Mouse (Mus musculus) erythroblast, adult 5-6 weeks (primary cell): ENCODE data around the gene Anapc16. TPM values are rescaled to one million over a fixed set of nuclear protein-coding genes. Genes with fewer than 3 reads are reported as not detected.

Experiments used
- ATAC-seq: replicated peaks from 2 replicates; pipeline ENCODE4 v1.8.0; 2016; ENCODE audit warnings: moderate number of reproducible peaks, mild to moderate bottlenecking, moderate TSS enrichment, inconsistent platforms; ENCODE audit not compliant: poor library complexity, low FRiP score, severe bottlenecking
- total RNA-seq, 2 experiments: library from RNA; stranded (forward) in 1 of 2; stranded (reverse) in 1 of 2; fragments of 150-400 nt in 1 of 2; fragments of 200-764, 138-1000 nt in 1 of 2; gene quantifications; 2 replicates each; pipeline versions ENCODE4 v1.2.3 to v1.2.4; 2015 to 2017; ENCODE audit warnings: low replicate concordance in 2 of 2

The Anapc16 gene
- 16.3 and 21.3 TPM in 2 replicates for total RNA-seq (2015; ENCODE audit: low replicate concordance)
- total RNA-seq (2017; ENCODE audit: low replicate concordance): 23.4 and 27.5 TPM in 2 replicates

DNA sequence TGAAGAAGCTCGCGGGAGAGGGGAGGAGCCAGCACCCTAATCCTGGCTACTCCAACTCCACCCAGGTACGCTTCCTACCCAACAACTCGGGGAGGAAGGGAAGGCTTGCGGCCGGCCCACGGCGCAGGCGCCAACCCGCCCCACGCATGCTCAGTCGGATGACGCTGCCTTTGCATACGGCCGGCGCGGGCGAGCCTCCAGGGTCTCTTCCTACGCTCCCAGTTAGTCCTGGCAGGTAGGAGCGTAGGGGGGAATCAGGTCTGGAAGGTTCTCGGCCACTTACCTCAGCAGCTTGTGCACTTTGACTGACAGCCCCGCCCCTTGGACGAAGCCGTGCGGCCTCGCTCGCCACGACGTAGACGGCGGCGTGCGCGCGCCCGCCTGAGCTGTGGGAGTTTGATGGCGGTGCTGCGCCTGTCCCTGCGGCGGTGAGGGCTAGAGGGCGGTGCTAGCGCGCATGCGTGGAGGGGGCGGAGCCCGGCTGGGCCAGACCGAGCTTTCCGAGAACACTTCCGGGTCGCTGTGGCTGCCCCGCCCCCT lies at the start of gene Anapc16, which contains the start of gene Ascc1:
Anapc16 (minus strand) TSS at position 463 of the 540 bp plus-strand sequence.
Ascc1 (plus strand) TSS at position 133 of the 540 bp plus-strand sequence.
- ATAC-seq: peak; percentile 92

DNA sequence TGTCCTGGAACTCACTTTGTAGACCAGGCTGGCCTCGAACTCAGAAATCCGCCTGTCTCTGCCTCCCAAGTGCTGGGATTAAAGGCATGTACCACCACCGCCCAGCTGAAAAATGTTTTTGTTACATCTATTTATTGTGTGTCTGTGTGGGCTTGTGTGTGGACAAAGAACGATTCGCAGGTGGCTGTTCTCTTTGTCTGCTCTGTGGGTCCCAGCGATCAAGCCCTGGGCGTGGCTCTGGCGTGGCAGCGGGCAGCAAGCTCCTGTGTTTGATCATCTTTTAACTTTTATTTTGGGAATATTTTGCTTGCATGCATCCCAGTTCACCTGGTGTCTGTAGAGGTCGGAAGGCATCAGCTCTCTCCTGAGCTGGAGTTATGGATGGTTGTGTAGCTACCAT lies 47.6 kb upstream of the Anapc16 start:
- no peak for ATAC-seq

DNA sequence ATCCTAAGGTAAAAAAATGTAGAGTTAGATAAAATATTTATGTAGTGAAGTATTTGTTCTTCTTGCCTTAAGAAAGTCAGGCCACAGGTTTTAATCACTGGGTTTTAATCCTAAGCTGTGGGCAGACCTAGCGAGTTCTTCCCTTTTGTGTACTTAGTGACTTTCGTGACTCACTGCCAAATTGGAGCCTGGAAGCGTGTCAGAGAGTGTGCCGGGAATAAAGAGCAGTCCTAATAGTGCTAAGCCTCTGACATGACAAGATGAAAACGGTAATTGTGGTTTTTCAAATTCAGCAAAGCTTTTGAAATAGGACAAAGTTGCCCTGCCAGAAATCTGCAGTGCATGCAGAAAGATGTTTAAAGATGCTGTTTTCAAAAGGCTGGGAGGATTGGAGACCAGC lies 43.8 kb upstream of the Anapc16 start:
- ATAC-seq: no peak

DNA sequence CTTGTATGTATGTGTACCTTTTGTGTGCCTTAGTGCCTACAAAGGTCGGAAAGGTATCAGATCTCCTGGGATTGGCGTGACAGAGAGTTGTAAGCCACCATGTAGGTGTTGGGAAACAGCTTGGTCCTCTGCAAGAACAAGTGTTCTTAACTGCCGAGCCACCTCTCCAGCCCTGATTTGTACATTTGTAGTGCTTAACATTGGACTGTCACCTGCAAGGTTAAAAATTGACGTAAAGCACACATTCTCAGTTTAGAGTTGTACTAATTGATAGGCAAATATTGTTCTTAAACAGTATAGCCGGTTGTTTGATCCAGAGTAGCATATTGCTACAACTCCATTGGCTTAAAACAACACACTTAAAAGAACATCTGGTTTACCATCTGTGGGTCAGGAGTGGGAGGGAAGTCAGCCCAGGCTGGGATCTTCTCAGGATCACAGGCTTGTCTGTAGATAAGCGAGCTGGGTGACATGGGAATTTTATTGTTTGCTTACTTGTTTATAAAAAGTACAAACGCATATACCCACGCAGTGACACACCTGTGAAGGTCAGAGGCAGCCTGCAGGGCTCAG lies 39.5 kb upstream of the Anapc16 start:
- ATAC-seq: no peak

DNA sequence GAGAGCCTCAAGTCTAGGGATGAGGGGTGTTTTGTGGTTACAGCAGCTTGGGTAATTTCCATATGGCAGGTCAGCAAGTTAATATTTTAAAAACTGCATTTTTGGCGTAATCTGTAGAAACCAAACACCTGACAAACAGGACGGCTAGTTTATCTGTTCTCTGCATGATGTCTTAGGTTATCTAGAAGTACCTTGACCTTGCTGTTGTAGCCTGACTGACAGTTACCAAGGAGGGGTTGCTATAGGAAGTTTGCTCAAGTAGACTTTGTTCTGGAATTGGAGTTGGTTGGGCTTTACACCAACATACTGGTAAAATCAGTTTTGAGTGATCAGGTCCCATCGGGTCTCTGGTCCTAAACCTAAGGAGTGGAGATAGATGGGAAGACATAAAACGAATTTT lies 32.8 kb upstream of the Anapc16 start:
- ATAC-seq: peak; percentile 48; the same call in 1 of the 2 replicates

DNA sequence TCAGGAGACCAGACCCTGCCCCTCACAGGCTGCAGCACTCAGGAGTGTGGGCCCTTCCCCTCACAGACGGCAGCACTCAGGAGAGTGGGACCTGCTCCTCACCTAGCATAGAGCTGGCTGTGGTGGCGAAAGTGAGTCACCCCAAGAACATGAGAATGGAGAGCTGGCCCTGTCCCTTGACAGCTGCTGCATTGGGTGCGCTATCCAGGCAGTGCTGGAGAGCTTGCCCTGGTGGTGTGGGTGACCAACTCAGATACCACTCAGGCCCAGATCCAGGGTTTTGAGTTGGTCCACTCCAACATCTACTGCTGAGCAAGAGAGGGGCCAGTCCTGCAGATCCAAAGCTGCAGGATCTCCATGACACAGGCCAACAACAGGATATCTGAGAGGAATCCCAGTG lies 31.7 kb upstream of the Anapc16 start:
- no peak for ATAC-seq

DNA sequence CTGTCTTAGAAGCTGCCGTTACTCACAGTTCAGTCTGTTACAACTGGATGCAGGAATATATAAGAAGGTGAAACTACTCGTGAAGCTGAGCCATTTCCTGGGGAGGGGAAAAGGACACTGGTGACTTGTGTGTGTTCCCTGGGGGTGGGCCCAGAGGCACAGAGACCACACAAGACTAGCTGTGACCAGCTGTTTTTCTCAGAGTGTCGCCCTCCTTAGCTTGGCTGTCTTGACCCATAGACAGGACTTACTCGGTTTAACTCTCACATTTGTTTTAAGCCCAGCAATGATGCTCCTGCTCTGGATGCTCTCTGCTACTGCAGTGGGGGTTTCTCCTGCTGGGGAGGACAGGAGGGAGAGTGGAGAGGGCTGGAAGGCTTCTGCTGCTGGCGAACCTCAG lies 30.1 kb upstream of the Anapc16 start:
- ATAC-seq: no peak

DNA sequence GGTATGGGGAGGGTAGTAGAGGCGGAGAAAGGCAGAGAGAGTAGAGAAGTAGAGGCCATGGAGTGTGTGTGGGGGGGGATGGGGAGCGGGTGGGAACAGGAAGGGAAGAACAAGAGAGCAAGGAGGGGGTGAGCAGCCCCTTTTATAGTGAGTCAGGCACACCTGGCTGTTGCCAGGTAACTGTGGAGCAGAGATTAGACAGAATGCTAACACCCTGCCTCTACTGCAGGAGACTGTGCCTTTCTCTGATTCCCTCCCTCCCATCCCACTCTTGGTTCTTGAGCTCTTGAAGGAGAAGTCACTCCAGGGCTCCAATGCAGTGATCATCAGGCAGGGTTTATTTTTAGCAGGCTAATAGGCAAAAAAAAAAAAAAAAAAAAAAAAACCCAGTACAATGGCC lies 29.7 kb upstream of the Anapc16 start:
- ATAC-seq: no peak

DNA sequence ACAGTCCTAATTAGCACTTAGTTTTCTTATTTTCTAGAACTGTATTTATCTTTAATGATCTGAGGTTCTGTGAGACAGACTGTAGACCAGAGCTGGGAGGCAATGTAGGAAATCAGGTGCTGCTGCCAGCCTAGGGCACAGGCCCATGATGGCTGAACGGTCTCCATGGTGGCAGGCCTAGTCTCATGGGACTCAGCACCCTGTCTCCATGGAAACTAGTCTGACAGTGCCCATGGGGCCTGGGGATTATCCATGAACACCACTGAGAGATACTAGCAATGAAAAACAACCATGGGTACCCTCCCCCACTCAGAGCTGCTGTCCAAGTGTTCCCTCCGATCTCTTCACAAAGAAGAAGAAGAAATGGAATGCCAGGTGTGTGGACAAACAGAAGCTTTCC lies 29.1 kb upstream of the Anapc16 start:
- ATAC-seq: no peak

DNA sequence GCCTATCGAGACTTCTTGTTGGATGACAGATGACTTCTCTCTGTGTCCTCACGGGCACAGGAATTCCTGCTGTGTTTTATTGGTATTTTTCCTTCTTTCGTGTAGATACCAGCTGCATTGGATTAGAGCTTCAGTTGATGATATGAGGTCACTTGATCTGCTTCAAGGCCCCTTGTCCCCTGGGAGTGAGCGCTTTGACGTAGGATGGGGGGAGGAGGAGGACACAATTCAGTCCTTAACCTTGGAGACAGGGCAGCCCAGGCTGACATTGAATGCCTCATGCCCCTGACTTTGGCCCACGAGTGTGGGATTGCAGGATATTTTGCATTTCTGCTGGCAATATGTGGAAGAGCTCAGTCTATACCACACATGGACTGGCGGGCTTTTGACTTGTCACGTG lies 28.6 kb upstream of the Anapc16 start:
- ATAC-seq: no peak

DNA sequence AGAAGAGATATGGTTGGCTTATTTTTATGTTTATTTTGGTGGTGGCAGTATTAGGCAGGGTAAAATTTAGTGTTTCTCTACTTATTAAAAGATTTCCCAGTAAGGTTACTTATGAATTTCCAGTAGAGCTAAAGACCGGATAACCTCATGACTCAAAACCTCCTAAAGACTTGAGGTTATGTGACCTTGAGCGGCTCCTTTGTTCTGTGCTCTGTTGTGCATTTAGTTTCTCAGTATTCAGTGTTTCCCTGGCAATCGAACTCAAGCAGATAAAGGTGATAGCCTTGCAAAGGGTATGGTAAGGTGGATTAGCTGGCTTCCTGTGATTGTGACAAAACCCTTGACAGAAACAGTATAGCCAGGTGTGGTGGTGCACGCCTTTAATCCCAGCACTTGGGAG lies 26.5 kb upstream of the Anapc16 start:
- no peak for ATAC-seq

DNA sequence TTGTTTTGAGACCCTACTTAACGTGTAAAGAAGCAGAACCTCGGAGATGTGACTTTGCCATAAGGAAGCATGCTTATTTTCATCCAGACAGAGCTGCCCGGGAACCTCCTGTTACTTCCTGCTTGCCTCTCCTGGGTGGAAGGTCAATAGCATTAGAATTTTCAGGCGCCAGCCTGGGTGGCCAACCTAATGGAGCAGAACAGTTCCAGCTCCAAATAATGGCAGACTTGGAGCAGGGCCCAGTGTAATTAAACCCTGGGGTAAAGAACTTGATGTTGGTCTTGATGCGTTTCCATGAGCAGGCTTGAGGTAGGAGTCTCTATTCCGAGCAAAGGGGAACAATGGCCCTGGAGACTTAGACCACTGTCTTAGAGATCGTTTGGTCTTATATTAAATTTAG lies 26.0 kb upstream of the Anapc16 start:
- no peak for ATAC-seq

DNA sequence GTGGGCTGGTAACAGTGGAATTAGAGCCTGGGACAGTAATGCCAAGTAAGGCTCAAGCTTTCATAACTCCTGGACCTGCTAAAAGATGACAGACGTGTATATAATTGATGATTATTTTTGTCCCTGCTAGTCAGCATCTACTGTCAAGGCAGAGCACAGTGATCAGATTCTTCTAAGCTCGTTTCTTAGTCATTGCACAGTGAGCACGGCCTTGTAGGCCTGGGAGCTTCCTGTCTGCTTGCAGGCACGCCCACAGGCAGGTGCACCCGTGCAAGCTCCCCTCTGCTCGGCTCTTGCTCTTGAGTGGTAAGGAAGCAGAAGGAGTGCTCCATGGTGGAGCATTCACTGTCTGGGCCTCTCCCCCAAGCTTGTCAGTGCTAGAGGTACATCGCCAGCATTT lies 25.2 kb upstream of the Anapc16 start:
- ATAC-seq: no peak; the same call in 1 of the 2 replicates

DNA sequence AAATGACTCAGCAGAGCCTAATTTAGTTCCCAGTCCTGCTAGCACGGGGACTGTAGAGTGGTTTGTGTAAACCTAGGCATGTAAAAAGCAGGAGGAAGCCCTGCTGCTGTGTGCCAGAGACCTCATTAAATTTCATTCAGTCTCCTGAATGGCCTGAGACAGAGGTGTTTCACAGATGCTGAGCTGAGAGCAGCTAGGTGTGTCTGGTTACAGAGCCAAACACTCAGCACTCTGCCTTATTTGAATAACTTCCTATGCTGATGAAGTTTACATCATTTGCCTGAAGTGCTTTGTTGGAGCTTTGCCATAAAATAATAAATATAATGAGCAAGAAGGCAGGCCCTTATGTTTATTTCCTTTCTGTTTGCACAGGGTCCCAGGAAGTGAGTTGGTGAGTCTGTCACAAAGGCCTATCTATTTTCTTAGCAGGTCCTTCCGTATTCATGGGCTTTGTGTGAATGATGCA lies 24.7 kb upstream of the Anapc16 start:
- no peak for ATAC-seq

DNA sequence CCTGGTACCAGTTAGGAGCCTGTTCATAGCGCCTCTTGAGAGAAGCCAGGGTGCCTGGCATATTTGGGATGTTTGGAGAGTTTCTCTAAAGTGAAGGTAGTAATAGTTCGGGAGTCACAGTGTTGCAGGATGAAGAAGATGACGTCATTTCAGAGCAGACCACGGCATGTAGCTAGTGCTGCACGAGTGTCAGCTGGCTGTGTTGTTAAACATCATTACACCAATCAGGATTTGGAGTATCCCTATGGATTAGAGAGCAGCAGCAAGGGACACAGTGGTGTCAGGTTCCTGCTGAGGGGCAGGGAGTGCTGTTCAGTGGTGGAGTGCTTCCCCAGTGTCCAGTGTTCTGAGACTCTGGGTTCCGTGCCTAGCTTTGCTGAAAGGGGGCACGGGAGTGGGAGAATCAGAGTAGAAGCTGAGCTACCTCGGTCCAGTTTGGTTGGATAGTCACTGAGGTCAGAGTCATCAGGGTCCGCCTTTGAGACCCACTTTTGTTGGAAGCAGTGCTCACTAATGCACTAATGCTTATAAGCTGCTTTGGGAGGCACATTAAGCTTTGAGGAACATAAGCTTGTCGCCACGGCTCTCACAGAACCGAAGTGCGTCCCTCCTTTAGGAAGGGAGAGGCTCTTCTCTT lies 23.9 kb upstream of the Anapc16 start:
- ATAC-seq: no peak

DNA sequence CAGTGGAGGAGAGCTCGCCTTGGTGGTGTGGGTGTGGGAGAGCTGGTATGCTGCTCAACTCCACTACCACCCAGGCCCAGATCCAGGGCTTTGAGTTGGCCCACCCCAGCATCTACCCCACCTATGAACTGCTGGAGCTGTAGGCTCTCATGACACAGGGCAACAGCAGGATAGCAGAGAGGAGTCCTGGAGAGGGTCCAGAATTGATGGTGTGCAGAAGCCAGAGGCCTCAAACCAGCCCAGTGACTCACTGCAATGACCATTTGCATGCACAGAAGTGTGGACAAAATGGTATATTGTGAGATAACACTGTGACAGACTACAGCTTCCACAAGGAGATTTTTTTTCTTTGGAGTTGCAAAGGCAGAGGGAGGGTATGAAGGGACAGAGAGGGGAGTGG lies 20.8 kb upstream of the Anapc16 start:
- ATAC-seq: no peak

DNA sequence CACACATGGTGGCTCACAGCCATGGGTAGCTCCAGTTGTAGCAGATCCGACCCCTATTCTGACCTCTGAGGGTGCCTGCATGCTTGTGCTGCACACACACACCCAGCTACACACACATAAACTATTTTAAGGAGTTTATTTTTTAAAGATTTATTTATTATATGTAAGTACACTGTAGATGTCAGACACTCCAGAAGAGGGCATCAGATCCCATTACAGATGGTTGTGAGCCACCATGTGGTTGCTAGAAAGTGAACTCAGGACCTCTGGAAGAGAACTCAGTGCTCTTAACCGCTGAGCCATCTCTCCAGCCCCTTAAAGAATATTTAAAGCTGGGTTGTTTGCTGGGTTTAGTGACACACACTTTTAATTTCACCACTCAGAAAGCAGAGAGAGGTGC lies 16.4 kb upstream of the Anapc16 start:
- ATAC-seq: no peak

DNA sequence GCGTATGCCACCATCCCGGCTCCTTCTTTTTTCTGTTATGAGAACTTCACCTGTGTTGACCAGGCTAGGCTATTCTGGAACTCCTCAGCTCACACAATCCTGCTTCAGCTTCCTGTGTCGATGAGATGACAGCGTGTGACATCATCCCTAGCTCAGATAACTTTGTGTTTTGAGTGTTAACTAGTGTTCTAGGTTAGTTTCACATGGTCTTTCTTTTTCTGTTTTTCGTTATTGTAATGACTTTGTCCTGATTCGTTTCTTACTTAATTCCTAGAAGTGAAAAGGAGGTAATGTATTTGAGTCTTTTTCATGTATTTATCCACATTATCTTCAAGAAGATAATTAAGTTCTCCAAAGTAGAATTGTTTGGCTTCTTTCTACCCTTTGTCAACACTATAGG lies 13.3 kb upstream of the Anapc16 start:
- no peak for ATAC-seq

DNA sequence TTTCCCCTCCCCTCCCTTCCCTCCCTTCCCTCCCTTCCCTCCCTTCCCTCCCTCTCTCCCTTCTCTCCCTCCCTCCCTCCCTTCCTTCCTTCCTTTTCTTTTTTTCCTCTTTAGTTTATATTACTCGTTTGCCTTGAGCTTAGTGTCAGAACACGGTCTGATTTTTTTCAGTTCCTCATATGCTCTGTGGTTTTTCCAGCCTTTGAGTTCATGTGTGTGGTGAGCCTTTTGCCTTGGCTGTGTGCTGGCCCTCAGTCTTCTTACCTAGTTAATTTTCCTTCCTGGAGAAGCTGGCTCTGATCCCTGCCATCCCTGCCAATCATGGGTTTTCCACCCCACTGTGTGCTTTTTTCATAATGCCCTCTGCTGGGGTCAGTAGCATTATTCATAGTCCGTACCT lies 6.2 kb upstream of the Anapc16 start:
- ATAC-seq: no peak

DNA sequence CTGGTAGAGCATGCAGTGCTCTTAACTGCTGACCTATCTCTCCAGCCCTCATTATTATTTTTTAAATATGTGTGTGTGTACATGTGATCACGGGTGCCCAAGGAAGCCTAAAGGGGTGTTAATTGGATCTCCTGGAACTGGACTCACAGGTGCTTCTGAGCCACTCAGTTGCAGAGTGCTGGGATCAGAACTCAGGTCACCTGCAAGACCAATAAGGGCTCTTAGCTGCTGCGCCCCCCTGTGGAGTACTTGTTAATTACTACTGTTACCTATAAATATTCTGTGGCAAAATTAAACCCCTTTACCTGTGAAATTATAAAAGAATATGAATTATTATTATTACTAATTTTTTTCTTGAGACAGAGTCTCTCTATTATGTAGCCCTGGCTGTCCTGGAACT lies 2.3 kb upstream of the Anapc16 start:
- ATAC-seq: no peak

DNA sequence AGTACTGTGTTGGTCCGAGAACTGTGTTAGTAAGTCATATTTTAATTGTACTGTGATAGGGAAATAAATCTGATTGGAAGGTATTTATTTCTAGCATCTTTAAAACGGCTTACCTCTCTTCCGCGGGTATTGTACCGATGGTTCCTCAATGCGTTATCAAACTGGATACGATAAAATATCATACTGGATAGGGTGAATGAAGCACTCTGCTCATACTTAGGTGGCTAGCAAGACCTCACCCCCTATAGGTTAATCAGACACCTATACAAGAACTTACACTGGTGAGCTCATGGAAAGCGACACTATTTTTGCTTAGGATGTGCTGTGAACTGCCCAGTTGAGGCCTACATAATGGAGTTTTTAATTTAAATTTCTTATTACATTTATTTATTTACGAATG lies 912 bp upstream of the Anapc16 start:
- no peak for ATAC-seq
